Mouse (Mus musculus) liver, postnatal 0 days (tissue): ENCODE data around the gene Abraxas2. TPM values are rescaled to one million over a fixed set of nuclear protein-coding genes. Genes with fewer than 3 reads are reported as not detected.
A peak's percentile ranks its signal among the peaks of the same experiment; 100 is the strongest.

Source experiments
- ATAC-seq: fragments of 200-750 bp; cut with Nextera tagmentation; 2 replicates; pipeline ENCODE4 v1.8.0; 2017; ENCODE audit warnings: mild to moderate bottlenecking, moderate library complexity
- DNase-seq: peaks from one replicate; pipeline ENCODE4 v3.0.0-alpha.2; 2016
- H3K27ac ChIP-seq: fragments of 300-500 bp; sonication (generic); 2 replicates; pipeline ENCODE4 v1.5.1; 2014; ENCODE audit warnings: antibody characterized with exemption, moderate library complexity, mild to moderate bottlenecking, low read depth
- H3K27me3 ChIP-seq: fragments of 300-500 bp; sonication (generic); 2 replicates; pipeline ENCODE4 v1.6.1; 2014; ENCODE audit warnings: low read length, control low read depth, mixed read lengths; ENCODE audit not compliant: insufficient read depth
- H3K36me3 ChIP-seq: fragments of 300-500 bp; sonication (generic); replicated peaks from 2 replicates; pipeline ENCODE4 v1.6.1; 2014; ENCODE audit warnings: mild to moderate bottlenecking, control low read depth, low read length, moderate library complexity, mixed read lengths; ENCODE audit not compliant: insufficient read depth
- H3K4me1 ChIP-seq: fragments of 300-500 bp; sonication (generic); 2 replicates; pipeline ENCODE4 v1.6.1; 2014; ENCODE audit warnings: antibody characterized with exemption, mild to moderate bottlenecking, control low read depth; ENCODE audit not compliant: insufficient read depth
- H3K4me2 ChIP-seq: fragments of 300-500 bp; sonication (generic); 2 replicates; pipeline ENCODE4 v1.6.1; 2014; ENCODE audit warnings: low read depth, mild to moderate bottlenecking, low read length, moderate library complexity, mixed read lengths
- H3K4me3 ChIP-seq: fragments of 300-500 bp; sonication (generic); 2 replicates; pipeline ENCODE4 v1.5.1; 2014; ENCODE audit warnings: low read depth, low read length
- H3K9ac ChIP-seq: fragments of 300-500 bp; sonication (generic); replicated peaks from 2 replicates; pipeline ENCODE4 v1.6.1; 2014; ENCODE audit warnings: mild to moderate bottlenecking, moderate library complexity
- H3K9me3 ChIP-seq: fragments of 300-500 bp; sonication (generic); 2 replicates; pipeline ENCODE4 v1.6.1; 2016; ENCODE audit warnings: mild to moderate bottlenecking, control low read depth, low read length, mixed read lengths
- CTCF ChIP-seq: sonication (generic); IDR thresholded peaks from 2 replicates; pipeline ENCODE4 v1.5.1; 2016; ENCODE audit warnings: antibody characterized with exemption, low read depth
- EP300 ChIP-seq: IDR thresholded peaks from 2 replicates; pipeline ENCODE4 v1.6.1; 2016; ENCODE audit warnings: antibody characterized with exemption, low read depth, mild to moderate bottlenecking
- WGBS: fragments of 180-500 bp; shearing (Covaris S2); extraction: QIAGEN DNeasy Blood & Tissue Kit; methylation state at CpG from one replicate; pipeline ENCODE4 v1.1.7; 2014; ENCODE audit not compliant: insufficient replicate concordance; 5-methylcytosine and 5-hydroxymethylcytosine counted together
- polyA plus RNA-seq: library from polyadenylated mRNA; unstranded; fragments of >200 nt; fragmentation: Nextera tagmentation; extraction: Ambion mirVana; gene quantifications from 2 replicates; pipeline ENCODE4 v1.2.1, GENCODE M21; 2015

Gene Abraxas2
- polyA plus RNA-seq, 1 experiment from 2014 or later, result 15.5 TPM

DNA sequence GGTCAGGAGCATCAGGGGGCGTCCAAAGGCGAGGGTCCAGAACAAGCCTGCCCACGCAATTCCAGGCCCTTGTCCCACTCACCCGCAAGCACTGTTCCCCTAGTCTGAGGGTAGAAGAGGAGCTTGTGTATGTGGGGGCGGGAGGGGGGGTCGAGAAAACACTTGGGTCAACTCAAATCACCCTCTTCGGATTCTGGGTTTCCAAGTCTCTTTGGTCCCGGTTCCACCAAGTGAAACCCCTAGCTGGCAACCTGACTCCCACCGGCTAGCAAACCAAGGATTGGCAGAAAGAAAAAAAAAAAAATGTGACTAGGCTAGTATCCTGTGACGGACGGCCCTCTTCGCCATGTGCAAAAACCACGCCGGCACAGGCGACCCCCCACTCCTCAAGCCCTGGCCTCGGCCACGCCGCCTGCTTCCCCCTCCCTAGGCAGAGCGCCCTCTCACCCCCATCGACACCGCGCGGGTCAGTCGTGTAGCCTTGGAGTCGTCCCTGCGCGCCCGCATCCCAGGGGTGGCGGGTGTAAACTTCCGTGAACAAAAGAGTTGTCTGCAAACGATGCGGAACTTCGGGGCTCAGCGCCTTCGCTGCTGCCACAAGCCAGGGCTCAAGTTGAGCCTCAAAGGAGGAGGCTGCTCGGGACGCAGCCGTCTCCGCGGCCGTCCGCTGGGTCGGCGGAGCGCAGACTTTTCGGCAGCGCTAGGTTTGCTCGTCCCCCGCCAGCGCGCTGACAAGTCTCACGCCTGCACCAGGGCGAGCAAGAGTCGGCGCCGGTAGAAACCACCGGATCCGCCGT, 46.2 kb upstream of the Abraxas2 start:
- under 1% methylated on average over 59 of the region's 59 CpGs for WGBS
- Histone ChIP-seq H3K9ac (peak overlapping the region; percentile 77), H3K36me3 (no peaks in the 10 kb centered on the region), H3K4me1 (peaks cover 30% of the 10 kb centered on the region), H3K27ac (peak overlapping the region; percentile 89), H3K27me3 (no peaks in the 10 kb centered on the region), H3K9me3 (no peaks in the 10 kb centered on the region), H3K4me3 (peak overlapping the region; percentile 80), H3K4me2 (peak overlapping the region; percentile 95)
- peak; percentile 42 for ATAC-seq
- TF ChIP-seq CTCF (0 out of 2 replicates have a peak, but pooled peaks have one; percentile 1), EP300 (no peak)
- DNase-seq, result peak; percentile 69

DNA sequence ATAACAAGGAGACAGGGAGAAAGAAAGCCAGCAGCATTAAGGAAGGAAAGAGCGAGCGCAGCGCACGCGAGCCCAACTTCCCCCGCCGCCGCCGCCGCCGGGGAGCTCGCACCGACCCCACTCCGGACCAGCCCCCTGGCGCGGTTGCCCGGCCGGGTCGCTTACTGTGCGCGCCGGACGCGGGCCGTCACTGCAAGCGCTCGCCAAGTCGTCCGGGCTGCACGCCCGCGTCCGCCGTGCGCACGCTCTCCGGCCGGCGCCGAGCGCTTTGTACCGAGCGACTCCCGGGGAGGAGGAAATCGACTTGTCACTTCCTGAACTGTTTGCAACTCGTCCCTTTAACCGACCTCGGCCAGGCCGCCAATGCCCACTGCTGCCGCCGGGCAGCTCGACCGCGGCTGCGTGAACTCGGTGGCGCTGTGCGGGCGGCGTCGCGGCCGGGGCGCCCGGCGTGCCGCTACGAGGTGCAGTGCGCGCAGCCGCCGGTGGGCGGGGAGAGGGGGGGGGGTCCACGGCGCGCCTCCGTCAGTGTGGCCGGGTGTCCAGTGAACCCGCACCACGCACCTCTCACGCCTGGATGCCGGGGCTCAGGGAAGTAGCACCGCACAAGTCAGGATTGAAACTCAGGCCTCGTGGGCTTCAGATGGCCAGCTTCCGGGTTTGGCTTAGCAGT, 45.5 kb upstream of the Abraxas2 start, which contains the start of gene Fam53b:
Gene Fam53b, minus strand, starts transcription at position 471 of the 673 bp plus-strand sequence.
- Histone ChIP-seq H3K9me3 (no peaks in the 10 kb centered on the region), H3K9ac (peak within 1 kb of the TSS; percentile 77), H3K36me3 (no peaks in the 10 kb centered on the region), H3K4me3 (peak within 1 kb of the TSS; percentile 80), H3K4me2 (peak within 1 kb of the TSS; percentile 95), H3K27ac (peak within 1 kb of the TSS; percentile 89), H3K27me3 (no peaks in the 10 kb centered on the region), H3K4me1 (peaks cover 26% of the 10 kb centered on the region)
- ATAC-seq, result peak; percentile 66
- no peak for TF ChIP-seq CTCF
- no peak for TF ChIP-seq EP300
- DNase-seq, result peak; percentile 79
- under 1% methylated on average over 65 of the region's 85 CpGs for WGBS

DNA sequence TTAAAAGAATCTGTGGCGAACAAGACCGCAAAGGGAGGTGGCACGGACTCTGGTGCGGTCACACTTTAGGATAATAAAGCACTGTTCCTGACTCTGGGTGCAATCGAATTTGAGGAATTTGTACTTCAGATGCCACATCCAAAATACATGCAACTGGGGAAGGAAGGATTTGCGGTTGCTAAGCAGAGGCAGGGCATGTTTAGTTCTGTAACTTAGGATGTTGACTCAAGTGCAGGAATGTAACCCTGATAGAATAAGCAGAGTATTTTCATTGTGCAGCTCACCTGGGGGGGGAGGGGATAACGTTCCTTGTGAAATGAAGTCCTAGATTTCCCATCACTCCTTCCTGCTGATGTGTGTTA, 45.0 kb upstream of the Abraxas2 start:
- ATAC-seq (no peak), DNase-seq (no peak)
- no peaks in the 10 kb centered on the region for H3K36me3 ChIP-seq
- peaks cover 21% of the 10 kb centered on the region for H3K4me1 ChIP-seq
- no peaks in the 10 kb centered on the region for H3K27me3 ChIP-seq
- 3% methylated on average over 7 of the region's 7 CpGs for WGBS
- H3K9me3 ChIP-seq, result no peaks in the 10 kb centered on the region
- H3K4me2 ChIP-seq, result peak overlapping the region; percentile 95
- H3K9ac ChIP-seq, result peak overlapping the region; percentile 77
- peak overlapping the region; percentile 89 for H3K27ac ChIP-seq
- peak overlapping the region; percentile 80 for H3K4me3 ChIP-seq
- TF ChIP-seq CTCF (no peak), EP300 (no peak)

DNA sequence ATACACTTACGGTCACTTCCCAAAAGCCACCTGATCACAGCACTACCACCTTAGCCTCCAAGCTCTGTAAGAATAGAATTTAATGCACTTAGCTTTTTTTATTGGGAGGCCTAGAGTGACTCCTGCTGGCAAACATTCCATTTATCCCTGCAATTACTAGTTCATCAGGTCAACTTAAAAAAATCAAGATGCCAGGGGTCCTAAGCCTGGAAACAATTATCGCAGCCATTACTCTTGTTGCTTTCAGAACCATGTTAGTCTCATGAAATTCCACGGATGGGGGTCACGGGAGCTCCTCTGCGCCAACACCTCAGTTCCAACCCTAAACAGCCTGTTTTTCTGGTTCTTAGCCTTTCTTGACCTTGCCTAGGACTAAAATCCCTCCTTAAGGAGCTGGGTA, 43.9 kb upstream of the Abraxas2 start:
- ATAC-seq (no peak), DNase-seq (no peak)
- H3K9me3 ChIP-seq, result no peaks in the 10 kb centered on the region
- no peak overlapping the region for H3K4me2 ChIP-seq
- 88% methylated on average over 5 of the region's 5 CpGs for WGBS
- peaks cover 11% of the 10 kb centered on the region for H3K4me1 ChIP-seq
- TF ChIP-seq CTCF (peak; percentile 18; the same call in 1 of the 2 replicates), EP300 (no peak)
- H3K4me3 ChIP-seq, result no peak overlapping the region
- no peak overlapping the region for H3K9ac ChIP-seq
- no peaks in the 10 kb centered on the region for H3K36me3 ChIP-seq
- no peak overlapping the region for H3K27ac ChIP-seq
- no peaks in the 10 kb centered on the region for H3K27me3 ChIP-seq

DNA sequence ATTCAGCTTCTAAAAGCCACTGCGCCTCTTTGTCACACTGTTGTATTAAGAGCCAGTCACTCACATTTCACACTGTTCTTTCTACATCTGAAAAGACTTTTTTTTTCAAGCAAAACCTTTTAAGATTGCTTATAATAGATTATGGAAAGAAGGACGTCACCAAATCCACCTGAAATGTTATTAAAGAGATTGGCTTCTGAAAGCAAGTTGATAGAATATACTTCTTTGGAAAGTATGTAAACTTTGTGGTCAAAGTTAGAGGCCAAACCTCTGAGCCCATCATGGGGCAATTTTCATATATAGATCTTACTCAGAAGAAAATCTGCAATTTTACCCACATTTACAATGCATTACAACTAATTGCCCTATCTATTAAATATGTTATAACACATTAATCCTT, 42.5 kb upstream of the Abraxas2 start:
- H3K27ac ChIP-seq, result no peak overlapping the region
- WGBS, result 84% methylated on average over 2 of the region's 2 CpGs
- no peak overlapping the region for H3K9ac ChIP-seq
- no peaks in the 10 kb centered on the region for H3K36me3 ChIP-seq
- TF ChIP-seq CTCF (no peak), EP300 (no peak)
- no peak for ATAC-seq
- no peaks in the 10 kb centered on the region for H3K27me3 ChIP-seq
- H3K4me2 ChIP-seq, result no peak overlapping the region
- H3K9me3 ChIP-seq, result no peaks in the 10 kb centered on the region
- no peak overlapping the region for H3K4me3 ChIP-seq
- H3K4me1 ChIP-seq, result 0 out of 2 replicates have a peak, but pooled peaks cover 2% of the 10 kb centered on the region
- DNase-seq, result no peak

DNA sequence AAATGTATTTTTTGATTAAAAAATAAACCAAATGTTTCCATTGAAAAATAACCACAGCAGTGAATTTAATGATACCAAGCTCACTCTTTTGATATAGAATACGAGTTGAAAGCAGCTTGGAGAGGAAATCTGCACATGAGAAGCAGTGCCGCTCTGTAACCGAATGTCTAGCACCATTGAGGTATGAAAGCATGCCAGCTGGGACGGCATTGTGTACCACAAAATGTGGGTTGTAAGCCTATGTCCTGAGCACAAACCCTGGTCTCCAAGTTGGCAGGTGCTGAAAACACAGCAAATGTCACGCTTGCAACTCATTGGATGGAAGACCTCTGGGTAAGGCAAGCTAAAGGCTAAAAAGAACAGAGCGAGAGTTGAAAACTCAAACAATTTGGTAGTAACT, 42.0 kb upstream of the Abraxas2 start:
- H3K4me3 ChIP-seq, result no peak overlapping the region
- no peaks in the 10 kb centered on the region for H3K9me3 ChIP-seq
- TF ChIP-seq EP300, result no peak
- no peak for TF ChIP-seq CTCF
- WGBS, result 85% methylated on average over 6 of the region's 6 CpGs
- no peaks in the 10 kb centered on the region for H3K27me3 ChIP-seq
- no peak for ATAC-seq
- H3K36me3 ChIP-seq, result no peaks in the 10 kb centered on the region
- H3K27ac ChIP-seq, result no peak overlapping the region
- no peak overlapping the region for H3K4me2 ChIP-seq
- H3K9ac ChIP-seq, result no peak overlapping the region
- DNase-seq, result no peak
- H3K4me1 ChIP-seq, result 0 out of 2 replicates have a peak, but pooled peaks cover 2% of the 10 kb centered on the region
